Mouse (Mus musculus) hindbrain, embryonic 11.5 days (tissue): ENCODE data around the gene Stk33. TPM values are rescaled to one million over a fixed set of nuclear protein-coding genes. Genes with fewer than 3 reads are reported as not detected.
"Not testable (repeated sequence)": the region's sequence is repeated elsewhere in the genome, so short reads cannot be mapped to it uniquely, and the experiment has no call there.

Experiments used
- ATAC-seq: fragments of 200-750 bp; cut with Nextera tagmentation; 2 replicates; pipeline ENCODE4 v1.8.0; 2017; ENCODE audit warnings: mild to moderate bottlenecking, moderate TSS enrichment, moderate library complexity; ENCODE audit not compliant: low FRiP score
- DNase-seq: peaks from one replicate; pipeline ENCODE4 v3.0.0-alpha.2; 2015; ENCODE audit warnings: low spot score
- H3K27ac ChIP-seq: fragments of 300-500 bp; sonication (generic); 2 replicates; pipeline ENCODE4 v1.5.1; 2014; ENCODE audit warnings: mild to moderate bottlenecking, low read depth, low read length
- H3K27me3 ChIP-seq: fragments of 300-500 bp; sonication (generic); 2 replicates; pipeline ENCODE4 v1.6.1; 2014; ENCODE audit warnings: mild to moderate bottlenecking, low read length, moderate library complexity, mixed read lengths; ENCODE audit not compliant: control insufficient read depth, insufficient read depth
- H3K36me3 ChIP-seq: fragments of 300-500 bp; sonication (generic); 2 replicates; pipeline ENCODE4 v1.6.1; 2014; ENCODE audit warnings: mild to moderate bottlenecking, low read length, moderate library complexity, mixed read lengths; ENCODE audit not compliant: control insufficient read depth, insufficient read depth
- H3K4me1 ChIP-seq: fragments of 300-500 bp; sonication (generic); replicated peaks from 2 replicates; pipeline ENCODE4 v1.6.1; 2014; ENCODE audit warnings: low read length, mixed read lengths; ENCODE audit not compliant: control insufficient read depth, insufficient read depth
- H3K4me2 ChIP-seq: fragments of 300-500 bp; sonication (generic); replicated peaks from 2 replicates; pipeline ENCODE4 v1.6.1; 2014; ENCODE audit warnings: mild to moderate bottlenecking, low read depth, low read length
- H3K4me3 ChIP-seq: fragments of 300-500 bp; sonication (generic); 2 replicates; pipeline ENCODE4 v1.5.1; 2014; ENCODE audit warnings: low read depth, low read length
- H3K9ac ChIP-seq: fragments of 300-500 bp; sonication (generic); 2 replicates; pipeline ENCODE4 v1.6.1; 2014; ENCODE audit warnings: low read depth, low read length
- H3K9me3 ChIP-seq: fragments of 300-500 bp; sonication (generic); 2 replicates; pipeline ENCODE4 v1.6.1; 2016; ENCODE audit warnings: low read length; ENCODE audit not compliant: control insufficient read depth
- WGBS: fragments of 180-500 bp; shearing (Covaris S2); extraction: QIAGEN DNeasy Blood & Tissue Kit; methylation state at CpG from one replicate; pipeline ENCODE4 v1.1.7; 2014; 5-methylcytosine and 5-hydroxymethylcytosine counted together
- polyA plus RNA-seq: library from polyadenylated mRNA; unstranded; fragments of >200 nt; fragmentation: Nextera tagmentation; extraction: Ambion mirVana; gene quantifications from 2 replicates; pipeline ENCODE4 v1.2.1, GENCODE M21; 2014

Stk33 gene
- polyA plus RNA-seq, 1 experiment from 2014 or later: 12.4 TPM

DNA sequence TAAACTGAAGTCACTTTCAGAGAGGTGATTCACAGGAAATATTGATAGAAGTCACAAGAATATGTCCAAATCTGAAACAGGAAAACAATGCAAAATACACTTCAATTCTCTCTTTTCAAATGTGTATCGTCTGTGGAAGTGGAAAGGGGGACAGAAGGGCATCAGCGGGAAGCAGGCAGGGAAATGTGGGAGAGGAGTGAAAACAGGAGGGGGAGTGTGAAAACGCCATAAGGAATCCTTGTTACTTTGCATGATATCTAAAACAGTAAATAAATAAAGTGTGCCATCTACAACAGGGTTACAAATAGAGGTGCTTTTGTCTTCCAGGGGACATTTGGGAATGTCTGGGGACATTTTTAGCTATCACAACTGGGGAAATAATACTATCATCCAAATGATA lies 39.6 kb downstream of the Stk33 start:
- H3K4me1 ChIP-seq: no peaks in the 10 kb centered on the region
- H3K9ac ChIP-seq: no peak overlapping the region
- WGBS: 74% methylated on average over 3 of the region's 3 CpGs
- H3K4me2 ChIP-seq: no peak overlapping the region
- H3K4me3 ChIP-seq: no peak overlapping the region
- no peak for DNase-seq
- H3K36me3 ChIP-seq: no peaks in the 10 kb centered on the region
- no peak for ATAC-seq
- H3K27ac ChIP-seq: no peak overlapping the region
- H3K9me3 ChIP-seq: no peaks in the 10 kb centered on the region
- H3K27me3 ChIP-seq: no peaks in the 10 kb centered on the region

DNA sequence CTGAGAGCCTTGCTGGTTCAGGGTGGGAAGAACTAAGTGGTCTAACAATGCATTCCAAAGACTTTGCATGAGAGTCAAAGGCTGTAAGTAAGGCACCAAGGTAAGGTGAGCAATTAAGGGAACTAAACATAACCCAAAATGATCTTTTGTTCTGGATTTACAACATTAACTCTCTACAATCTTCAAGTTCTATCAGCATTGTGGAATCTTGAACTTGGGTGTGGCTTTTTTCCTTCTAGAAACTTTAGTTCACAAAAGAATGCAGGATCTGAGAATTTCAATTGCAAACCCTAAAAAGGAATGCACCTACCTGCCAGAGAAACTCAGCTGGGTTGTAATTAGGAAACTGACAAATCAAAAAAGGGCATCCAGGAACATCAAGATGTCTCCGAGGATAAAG lies 57.8 kb downstream of the Stk33 start:
- DNase-seq (no peak), ATAC-seq (no peak)
- no peak overlapping the region for H3K9ac ChIP-seq
- no peak overlapping the region for H3K4me3 ChIP-seq
- H3K9me3 ChIP-seq: no peaks in the 10 kb centered on the region
- H3K27me3 ChIP-seq: no peaks in the 10 kb centered on the region
- H3K36me3 ChIP-seq: no peaks in the 10 kb centered on the region
- no peaks in the 10 kb centered on the region for H3K4me1 ChIP-seq
- 85% methylated on average over 1 of the region's 1 CpGs for WGBS
- H3K4me2 ChIP-seq: no peak overlapping the region
- H3K27ac ChIP-seq: no peak overlapping the region

DNA sequence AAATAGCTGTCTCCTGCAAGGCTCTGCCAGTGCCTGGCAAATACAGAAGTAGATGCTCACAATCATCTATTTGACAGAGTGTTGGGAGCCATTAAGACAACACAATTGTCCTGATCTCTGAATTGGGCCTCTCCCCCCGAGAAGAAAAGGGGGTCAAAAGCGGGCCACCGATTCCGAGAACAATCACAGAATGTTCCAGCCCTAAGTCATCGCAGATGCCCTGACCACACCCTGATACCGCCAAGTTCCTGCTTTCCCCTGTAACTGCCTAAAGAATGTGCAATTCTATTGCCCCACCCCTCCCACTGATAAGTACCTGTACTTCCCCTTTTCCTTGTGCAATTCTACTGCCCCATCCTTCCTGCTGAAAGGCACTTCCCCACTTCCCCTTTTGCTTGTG lies 65.3 kb downstream of the Stk33 start:
- not testable (repeated sequence) for H3K27me3 ChIP-seq, DNase-seq, H3K27ac ChIP-seq, H3K9ac ChIP-seq, H3K4me1 ChIP-seq, H3K36me3 ChIP-seq, H3K9me3 ChIP-seq, ATAC-seq, H3K4me2 ChIP-seq, H3K4me3 ChIP-seq
- 93% methylated on average over 6 of the region's 6 CpGs for WGBS

DNA sequence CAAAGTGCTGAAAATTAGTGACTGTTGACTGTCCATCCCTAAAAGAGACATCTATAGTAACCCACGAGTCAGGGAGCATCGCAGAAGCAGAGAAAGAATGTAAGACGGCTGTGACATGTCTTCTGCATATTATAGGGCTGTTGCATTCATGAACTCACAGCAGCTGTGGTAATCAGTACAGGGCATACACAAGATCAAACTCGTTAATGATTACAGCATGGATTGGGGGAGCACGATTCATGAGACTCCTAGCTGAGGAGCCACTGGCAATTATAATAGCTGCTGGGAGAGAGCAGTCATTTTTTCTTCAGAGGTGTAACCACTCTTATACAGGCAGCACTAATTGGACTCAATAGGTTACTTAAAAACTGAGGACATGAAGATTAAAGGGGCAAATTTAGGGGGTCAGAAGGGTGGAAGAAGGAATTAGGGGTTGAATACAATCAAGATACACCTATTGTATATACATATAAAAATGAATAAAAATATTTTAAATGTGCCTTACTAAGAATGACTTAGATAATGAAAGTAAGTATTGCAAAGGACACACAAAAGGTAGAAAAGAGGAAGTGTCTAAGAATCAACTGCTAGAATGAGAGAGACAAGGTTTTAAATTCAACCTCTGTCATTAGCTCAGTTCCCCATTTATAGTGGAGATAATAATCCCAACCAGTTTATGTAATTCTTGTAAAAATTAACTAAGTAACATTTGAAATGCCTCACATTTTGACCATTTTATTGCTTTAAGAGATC lies 80.3 kb downstream of the Stk33 start:
- ATAC-seq: no peak
- no peaks in the 10 kb centered on the region for H3K27me3 ChIP-seq
- H3K9me3 ChIP-seq: no peaks in the 10 kb centered on the region
- no peak overlapping the region for H3K4me3 ChIP-seq
- no peak overlapping the region for H3K4me2 ChIP-seq
- no peak for DNase-seq
- H3K4me1 ChIP-seq: no peaks in the 10 kb centered on the region
- 80% methylated on average over 5 of the region's 5 CpGs for WGBS
- H3K9ac ChIP-seq: no peak overlapping the region
- H3K27ac ChIP-seq: no peak overlapping the region
- H3K36me3 ChIP-seq: no peaks in the 10 kb centered on the region

DNA sequence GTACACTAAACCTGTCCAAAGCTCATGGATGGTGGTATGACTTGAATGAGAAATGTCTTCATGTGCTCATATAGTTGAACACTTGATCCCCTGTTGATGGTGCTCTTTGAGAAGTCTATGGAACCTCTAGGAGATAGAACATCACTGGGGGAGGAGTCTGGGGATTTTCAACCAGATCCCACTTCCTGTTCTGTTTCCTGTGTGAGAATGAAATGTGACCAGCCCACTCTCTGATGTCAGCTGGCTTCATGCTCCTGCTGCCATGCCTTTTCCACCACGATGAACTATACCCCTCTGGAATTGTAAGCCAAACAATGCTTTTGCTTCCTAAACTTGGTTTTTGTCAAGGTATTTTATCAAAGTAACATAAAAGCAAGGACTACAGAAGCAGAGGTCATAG lies 81.0 kb downstream of the Stk33 start:
- DNase-seq (no peak), ATAC-seq (no peak)
- WGBS: 78% methylated on average over 1 of the region's 1 CpGs
- Histone ChIP-seq H3K4me2 (no peak overlapping the region), H3K4me3 (no peak overlapping the region), H3K27me3 (no peaks in the 10 kb centered on the region), H3K4me1 (no peaks in the 10 kb centered on the region), H3K27ac (no peak overlapping the region), H3K9ac (no peak overlapping the region), H3K36me3 (no peaks in the 10 kb centered on the region), H3K9me3 (no peaks in the 10 kb centered on the region)

DNA sequence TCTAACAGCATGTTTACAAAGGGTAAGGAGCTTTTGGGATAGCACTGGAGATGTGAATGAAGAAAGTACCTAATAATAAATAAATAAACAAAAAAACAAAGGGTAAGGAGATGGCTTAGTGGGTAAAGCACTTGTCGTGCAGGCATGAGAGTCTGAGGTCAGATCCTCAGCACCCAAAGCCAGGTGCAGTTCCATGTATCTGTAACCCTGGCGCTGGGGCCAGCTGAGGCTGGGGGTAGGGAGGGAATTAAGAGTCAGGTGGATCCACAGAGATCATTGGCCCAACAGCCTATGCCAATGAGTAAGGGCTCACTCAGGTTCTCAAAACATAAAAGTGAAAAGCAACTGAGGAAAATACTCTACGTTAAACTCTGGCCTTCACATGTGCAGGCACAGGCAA lies 91.6 kb downstream of the Stk33 start:
- Histone ChIP-seq H3K4me2 (no peak overlapping the region), H3K9me3 (no peaks in the 10 kb centered on the region), H3K4me3 (no peak overlapping the region), H3K36me3 (no peaks in the 10 kb centered on the region), H3K9ac (no peak overlapping the region), H3K4me1 (no peaks in the 10 kb centered on the region), H3K27ac (no peak overlapping the region), H3K27me3 (no peaks in the 10 kb centered on the region)
- 83% methylated on average over 3 of the region's 3 CpGs for WGBS
- ATAC-seq: no peak
- DNase-seq: no peak

DNA sequence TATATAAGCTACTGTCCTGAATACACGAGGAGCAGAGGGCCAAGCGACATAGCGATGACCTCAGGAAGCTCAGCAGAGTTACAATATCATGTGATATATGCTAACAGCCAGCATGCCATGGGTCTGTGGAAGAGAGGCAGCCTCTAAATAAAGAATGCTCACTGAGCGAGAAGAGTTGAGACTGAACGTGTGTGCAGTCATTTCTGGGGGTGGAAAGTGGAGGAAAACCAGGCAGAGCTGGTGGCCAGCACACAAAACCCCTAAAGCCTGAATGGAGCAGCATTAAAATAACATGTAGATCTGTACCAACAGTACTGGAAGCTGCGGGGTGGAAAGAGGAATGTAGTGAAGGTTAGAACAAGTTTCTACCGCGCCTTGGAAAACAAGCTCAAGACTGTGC lies 107.2 kb downstream of the Stk33 start:
- WGBS: 92% methylated on average over 8 of the region's 8 CpGs
- Histone ChIP-seq H3K27ac (no peak overlapping the region), H3K9me3 (no peaks in the 10 kb centered on the region), H3K4me1 (no peaks in the 10 kb centered on the region), H3K4me3 (no peak overlapping the region), H3K9ac (no peak overlapping the region), H3K36me3 (no peaks in the 10 kb centered on the region), H3K27me3 (no peaks in the 10 kb centered on the region), H3K4me2 (no peak overlapping the region)
- no peak for ATAC-seq
- no peak for DNase-seq

DNA sequence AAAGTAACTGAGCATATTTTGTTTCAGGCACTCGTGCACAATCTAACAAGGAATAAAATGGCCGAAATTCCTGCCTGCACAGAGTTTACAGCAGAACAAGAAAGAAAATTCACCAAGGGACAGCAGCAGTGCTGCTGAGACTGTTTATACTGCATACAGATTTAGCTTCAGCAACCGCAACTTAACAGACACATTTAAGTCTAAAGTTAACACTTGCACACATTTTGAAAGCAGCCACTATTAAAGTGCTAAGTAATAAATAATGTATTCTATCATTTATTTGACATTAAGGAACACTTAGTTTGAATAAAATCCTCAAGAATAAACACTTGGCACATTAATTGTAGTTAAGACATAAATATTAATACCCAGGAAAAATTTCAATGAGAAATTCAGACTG lies 110.1 kb downstream of the Stk33 start:
- Histone ChIP-seq H3K36me3 (no peaks in the 10 kb centered on the region), H3K27me3 (no peaks in the 10 kb centered on the region), H3K9me3 (no peaks in the 10 kb centered on the region), H3K4me2 (no peak overlapping the region), H3K27ac (no peak overlapping the region), H3K4me3 (no peak overlapping the region), H3K9ac (no peak overlapping the region), H3K4me1 (no peaks in the 10 kb centered on the region)
- DNase-seq (no peak), ATAC-seq (no peak)
- whole genome bisulfite sequencing: 84% methylated on average over 3 of the region's 3 CpGs

DNA sequence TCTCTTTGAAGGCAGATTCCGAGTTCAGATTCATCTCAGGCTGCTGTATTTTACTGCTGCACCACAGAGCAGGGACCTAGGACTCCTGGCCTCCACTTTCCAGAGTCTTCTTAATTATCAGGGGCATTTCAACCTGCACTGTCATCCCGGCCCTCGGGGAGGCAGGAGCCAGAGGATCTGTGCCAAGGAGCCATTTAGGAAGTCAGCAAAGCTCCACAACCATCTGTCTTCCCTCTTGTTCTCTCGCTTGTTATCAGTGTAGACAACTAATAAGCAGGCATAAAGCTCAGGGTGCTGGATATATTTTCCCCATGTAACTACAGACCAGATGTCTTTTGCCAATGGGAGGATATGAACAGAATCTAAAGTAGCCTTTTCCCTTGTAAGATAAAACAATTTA lies 112.1 kb downstream of the Stk33 start:
- H3K4me2 ChIP-seq: no peak overlapping the region
- DNase-seq (no peak), ATAC-seq (no peak)
- no peak overlapping the region for H3K4me3 ChIP-seq
- no peaks in the 10 kb centered on the region for H3K27me3 ChIP-seq
- no peaks in the 10 kb centered on the region for H3K4me1 ChIP-seq
- no peak overlapping the region for H3K9ac ChIP-seq
- H3K9me3 ChIP-seq: no peaks in the 10 kb centered on the region
- no peaks in the 10 kb centered on the region for H3K36me3 ChIP-seq
- 73% methylated on average over 4 of the region's 4 CpGs for WGBS
- H3K27ac ChIP-seq: no peak overlapping the region
